Mouse (Mus musculus): ENCODE results near the gene Rcsd1. TPM values are rescaled to one million over a fixed set of nuclear protein-coding genes. Genes with fewer than 3 reads are reported as not detected.

Gene Rcsd1
- polyA plus RNA-seq, 1 experiment from 2014 or later, result 10.1 TPM

GRCm38 (mm10) chr1:165730129-165730528, 20.6 kb upstream of the Rcsd1 start:
- no peak for DNase-seq (ENCODE audit: low spot score)
- H3K9me3 ChIP-seq (replicated peaks), result no peaks in the 10 kb centered on the region
- H3K4me3 ChIP-seq, result no peak overlapping the region
- no peaks in the 10 kb centered on the region for H3K27me3 ChIP-seq (ENCODE audit: low read depth, poor library complexity, severe bottlenecking)
- no peaks in the 10 kb centered on the region for H3K36me3 ChIP-seq
- no peak overlapping the region for H3K27ac ChIP-seq
- WGBS, result 60% methylated on average over 1 of the region's 1 CpGs
- H3K4me1 ChIP-seq, result peaks cover 14% of the 10 kb centered on the region

- H3K4me1 ChIP-seq, result peaks cover 20% of the 10 kb centered on the region
- WGBS, result 95% methylated on average over 3 of the region's 3 CpGs
- DNase-seq (ENCODE audit: low spot score), result no peak
- H3K4me3 ChIP-seq, result no peak overlapping the region
- H3K9me3 ChIP-seq (replicated peaks), result no peaks in the 10 kb centered on the region
- no peaks in the 10 kb centered on the region for H3K36me3 ChIP-seq
- H3K27ac ChIP-seq, result no peak overlapping the region
- H3K27me3 ChIP-seq (ENCODE audit: low read depth, poor library complexity, severe bottlenecking), result no peaks in the 10 kb centered on the region
Measured at GRCm38 (mm10) chr1:165728057-165728639, 18.6 kb upstream of the Rcsd1 start.

GRCm38 (mm10) chr1:165726986-165727385, 17.4 kb upstream of the Rcsd1 start:
- no peak overlapping the region for H3K4me3 ChIP-seq
- H3K9me3 ChIP-seq (replicated peaks), result no peaks in the 10 kb centered on the region
- H3K36me3 ChIP-seq, result no peaks in the 10 kb centered on the region
- H3K27me3 ChIP-seq (ENCODE audit: low read depth, poor library complexity, severe bottlenecking), result no peaks in the 10 kb centered on the region
- H3K4me1 ChIP-seq, result peaks cover 20% of the 10 kb centered on the region
- no peak for DNase-seq (ENCODE audit: low spot score)
- 61% methylated on average over 1 of the region's 1 CpGs for WGBS
- no peak overlapping the region; the same call in 1 of the 2 replicates for H3K27ac ChIP-seq

DNA sequence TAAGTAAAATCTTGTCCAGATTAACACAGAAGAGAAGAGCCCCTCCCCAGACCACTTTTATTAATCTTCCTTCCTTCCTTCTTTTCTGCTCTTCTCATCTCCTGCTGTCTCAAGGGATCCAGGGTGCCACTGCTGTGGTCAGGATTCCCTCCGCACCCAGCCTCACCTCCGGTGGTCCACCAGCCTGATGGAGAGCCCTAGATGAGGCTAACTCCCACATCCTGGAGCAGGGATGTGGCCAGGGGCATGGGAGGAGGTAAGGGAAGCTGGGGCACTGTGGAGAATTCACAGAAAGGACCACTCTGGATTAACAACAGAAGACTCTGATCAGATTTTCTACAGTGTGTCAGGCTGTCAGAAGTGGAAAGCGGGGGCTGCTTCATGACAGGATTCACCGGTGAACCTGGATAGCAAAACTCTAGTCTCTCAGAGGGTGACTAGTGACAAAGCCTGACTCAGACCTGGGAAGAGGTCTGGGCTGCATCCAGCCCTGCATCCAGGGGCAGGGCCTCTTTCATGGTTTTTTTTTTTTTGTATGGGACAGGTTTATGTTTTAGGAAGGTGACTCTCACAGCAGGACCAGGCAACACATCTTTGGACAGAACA, 15.6 kb upstream of the Rcsd1 start:
- H3K4me3 ChIP-seq, result no peak overlapping the region
- 82% methylated on average over 4 of the region's 4 CpGs for WGBS
- H3K27ac ChIP-seq, result peak overlapping the region; percentile 16; the same call in 1 of the 2 replicates
- peaks cover 20% of the 10 kb centered on the region for H3K4me1 ChIP-seq
- H3K27me3 ChIP-seq (ENCODE audit: low read depth, poor library complexity, severe bottlenecking), result no peaks in the 10 kb centered on the region
- H3K9me3 ChIP-seq (replicated peaks), result no peaks in the 10 kb centered on the region
- no peak for DNase-seq (ENCODE audit: low spot score)
- no peaks in the 10 kb centered on the region for H3K36me3 ChIP-seq

DNA sequence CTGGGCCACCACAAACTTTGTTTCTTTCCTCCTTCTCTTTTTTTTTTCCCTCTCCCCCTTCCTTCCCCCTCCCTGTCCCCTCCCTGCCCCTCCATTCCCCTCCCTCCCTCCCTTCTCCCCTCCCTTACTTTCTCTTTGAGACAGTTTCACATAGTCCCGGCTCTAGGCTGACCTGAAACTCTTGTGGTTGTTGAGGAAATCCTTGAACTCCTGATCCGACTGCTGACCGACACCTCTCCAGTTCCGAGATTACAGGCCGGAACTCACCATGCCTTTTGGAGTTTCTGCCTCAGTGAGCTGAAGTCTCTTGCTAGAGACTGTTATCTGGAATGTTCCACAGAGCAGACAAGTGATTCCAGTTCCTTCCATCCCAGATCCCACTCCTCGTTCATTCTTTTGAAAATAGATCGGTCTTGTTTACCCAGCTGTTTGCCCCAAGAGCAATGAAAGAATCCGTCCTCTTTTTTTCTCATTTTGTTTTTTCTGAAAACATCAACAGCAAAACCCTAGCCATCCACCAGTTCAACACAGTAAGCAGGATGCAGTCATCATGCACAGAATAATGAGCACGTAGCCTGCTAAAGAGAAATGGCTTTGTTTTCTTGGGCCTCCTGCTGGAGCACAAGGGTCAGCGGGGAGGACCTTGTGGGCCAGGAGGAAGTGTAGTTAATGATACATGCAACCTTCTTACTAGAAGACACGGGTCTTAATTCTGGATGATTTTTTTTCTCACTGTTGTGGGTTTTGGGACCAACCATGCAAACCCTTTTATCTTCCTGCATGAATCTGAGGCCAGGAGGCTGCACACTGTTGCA, 14.9 kb upstream of the Rcsd1 start:
- whole genome bisulfite sequencing, result 75% methylated on average over 11 of the region's 11 CpGs
- Histone ChIP-seq H3K4me3 (no peak overlapping the region), H3K9me3 (replicated peaks) (no peaks in the 10 kb centered on the region), H3K36me3 (no peaks in the 10 kb centered on the region), H3K27ac (peak overlapping the region; percentile 44; the same call in 1 of the 2 replicates), H3K4me1 (peaks cover 13% of the 10 kb centered on the region), H3K27me3 (ENCODE audit: low read depth, poor library complexity, severe bottlenecking) (no peaks in the 10 kb centered on the region)
- no peak for DNase-seq (ENCODE audit: low spot score)

GRCm38 (mm10) chr1:165722531-165723123, 13.1 kb upstream of the Rcsd1 start:
- peaks cover 23% of the 10 kb centered on the region for H3K4me1 ChIP-seq
- DNase-seq (ENCODE audit: low spot score), result no peak
- H3K9me3 ChIP-seq (replicated peaks), result no peaks in the 10 kb centered on the region
- WGBS, result 93% methylated on average over 9 of the region's 9 CpGs
- no peak overlapping the region for H3K27ac ChIP-seq
- no peaks in the 10 kb centered on the region for H3K36me3 ChIP-seq
- no peak overlapping the region for H3K4me3 ChIP-seq
- no peaks in the 10 kb centered on the region for H3K27me3 ChIP-seq (ENCODE audit: low read depth, poor library complexity, severe bottlenecking)

GRCm38 (mm10) chr1:165718543-165719105, 9.1 kb upstream of the Rcsd1 start:
- no peaks in the 10 kb centered on the region for H3K36me3 ChIP-seq
- H3K4me1 ChIP-seq, result peaks cover 16% of the 10 kb centered on the region
- no peak for DNase-seq (ENCODE audit: low spot score)
- H3K9me3 ChIP-seq (replicated peaks), result no peaks in the 10 kb centered on the region
- no peak overlapping the region for H3K4me3 ChIP-seq
- H3K27me3 ChIP-seq (ENCODE audit: low read depth, poor library complexity, severe bottlenecking), result no peaks in the 10 kb centered on the region
- 76% methylated on average over 15 of the region's 15 CpGs for WGBS
- peak overlapping the region; percentile 53 for H3K27ac ChIP-seq

DNA sequence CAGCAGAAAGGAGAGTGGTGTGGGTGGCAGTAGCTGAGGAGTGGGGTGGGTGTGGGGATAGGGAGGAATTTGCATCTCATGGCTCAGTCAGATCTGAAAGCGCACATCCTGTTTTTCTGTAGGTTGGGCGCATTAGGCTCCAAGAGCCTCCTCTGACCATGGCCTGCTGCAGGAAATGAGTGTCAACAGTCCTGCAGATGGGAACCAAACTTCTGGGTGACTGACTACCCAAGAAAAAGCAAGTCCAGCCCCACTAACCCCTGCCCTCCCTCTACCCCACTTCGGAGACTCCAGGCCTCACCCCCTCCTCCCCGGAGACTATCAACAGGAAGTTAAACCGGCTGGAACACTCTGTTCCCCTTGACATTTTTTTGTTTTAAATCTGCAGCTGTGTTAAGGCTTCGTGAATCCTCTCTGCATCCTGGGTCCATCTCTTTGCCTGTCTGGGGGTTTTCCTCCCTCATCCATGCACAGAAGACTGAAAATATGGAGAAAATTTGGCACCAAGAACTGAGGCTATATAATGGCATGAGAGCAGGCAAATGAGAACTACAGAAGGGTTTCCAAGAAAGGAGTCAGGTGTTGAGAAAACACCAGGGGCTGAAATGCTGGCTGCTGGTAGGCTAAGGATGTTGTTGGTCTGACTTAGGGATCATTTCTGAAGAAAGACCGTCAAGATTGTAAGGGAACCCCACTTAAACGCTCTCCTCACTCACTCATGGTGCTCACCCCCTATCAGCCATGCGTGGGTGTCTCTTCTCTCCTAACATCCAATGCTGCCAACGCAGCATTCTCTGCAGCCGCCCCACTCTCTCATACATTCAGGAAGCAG, 8.4 kb upstream of the Rcsd1 start:
- no peak overlapping the region for H3K4me3 ChIP-seq
- WGBS, result 56% methylated on average over 11 of the region's 11 CpGs
- peaks cover 16% of the 10 kb centered on the region for H3K4me1 ChIP-seq
- H3K36me3 ChIP-seq, result no peaks in the 10 kb centered on the region
- no peaks in the 10 kb centered on the region for H3K27me3 ChIP-seq (ENCODE audit: low read depth, poor library complexity, severe bottlenecking)
- peak overlapping the region; percentile 53 for H3K27ac ChIP-seq
- no peaks in the 10 kb centered on the region for H3K9me3 ChIP-seq (replicated peaks)
- no peak for DNase-seq (ENCODE audit: low spot score)

GRCm38 (mm10) chr1:165716426-165716825, 6.9 kb upstream of the Rcsd1 start:
- Histone ChIP-seq H3K27ac (no peak overlapping the region), H3K9me3 (replicated peaks) (no peaks in the 10 kb centered on the region), H3K4me1 (peaks cover 16% of the 10 kb centered on the region), H3K27me3 (ENCODE audit: low read depth, poor library complexity, severe bottlenecking) (no peaks in the 10 kb centered on the region), H3K4me3 (no peak overlapping the region), H3K36me3 (no peaks in the 10 kb centered on the region)
- WGBS, result 88% methylated on average over 4 of the region's 4 CpGs
- no peak for DNase-seq (ENCODE audit: low spot score)

DNA sequence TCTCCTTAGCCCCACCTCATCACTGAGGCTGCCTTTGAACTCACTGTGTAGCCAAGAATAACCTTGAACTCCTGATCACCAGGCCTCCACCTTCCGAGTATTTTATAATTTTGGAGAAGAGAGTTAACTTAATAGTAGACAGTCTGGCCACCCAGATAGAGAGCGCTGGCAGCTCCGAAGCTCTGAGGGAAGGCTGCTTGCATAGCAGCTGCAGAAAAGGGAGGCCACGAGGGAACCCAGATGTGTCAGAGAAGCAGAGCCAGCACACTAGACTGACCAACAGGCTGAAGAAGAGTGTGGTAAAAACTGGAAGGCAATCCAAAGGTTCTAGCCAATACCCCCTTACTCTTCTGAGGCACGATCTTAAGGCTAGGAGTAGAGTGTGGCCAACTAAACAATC, 4.2 kb upstream of the Rcsd1 start:
- H3K4me1 ChIP-seq, result peaks cover 15% of the 10 kb centered on the region
- DNase-seq (ENCODE audit: low spot score), result no peak
- H3K36me3 ChIP-seq, result no peaks in the 10 kb centered on the region
- 89% methylated on average over 5 of the region's 5 CpGs for WGBS
- H3K9me3 ChIP-seq (replicated peaks), result no peaks in the 10 kb centered on the region
- H3K4me3 ChIP-seq, result no peak overlapping the region
- no peak overlapping the region for H3K27ac ChIP-seq
- H3K27me3 ChIP-seq (ENCODE audit: low read depth, poor library complexity, severe bottlenecking), result peaks cover 14% of the 10 kb centered on the region

GRCm38 (mm10) chr1:165711914-165712313, 2.4 kb upstream of the Rcsd1 start:
- 92% methylated on average over 5 of the region's 5 CpGs for WGBS
- Histone ChIP-seq H3K4me1 (peaks cover 14% of the 10 kb centered on the region), H3K27me3 (ENCODE audit: low read depth, poor library complexity, severe bottlenecking) (peaks cover 27% of the 10 kb centered on the region), H3K36me3 (no peaks in the 10 kb centered on the region), H3K4me3 (no peak overlapping the region), H3K9me3 (replicated peaks) (no peaks in the 10 kb centered on the region), H3K27ac (no peak overlapping the region)
- DNase-seq (ENCODE audit: low spot score), result no peak

Measured in limb, embryonic 10.5 days (tissue).